Mouse (Mus musculus) embryonic facial prominence, embryonic 11.5 days (tissue): ENCODE measurements around the gene Fcrla. TPM values are rescaled to one million over a fixed set of nuclear protein-coding genes. Genes with fewer than 3 reads are reported as not detected.
A peak's percentile ranks its signal among the peaks of the same experiment; 100 is the strongest.
"Not testable (repeated sequence)": the region's sequence is repeated elsewhere in the genome, so short reads cannot be mapped to it uniquely, and the experiment has no call there.

Experiments
- ATAC-seq: fragments of 200-750 bp; cut with Nextera tagmentation; replicated peaks from 2 replicates; pipeline ENCODE4 v1.8.0; 2017; ENCODE audit warnings: low read depth; ENCODE audit not compliant: insufficient number of reproducible peaks, low FRiP score, low TSS enrichment
- DNase-seq: peaks from one replicate; pipeline ENCODE4 v3.0.0-alpha.2; 2015; ENCODE audit warnings: low spot score
- H3K27ac ChIP-seq: fragments of 300-500 bp; sonication (generic); replicated peaks from 2 replicates; pipeline ENCODE4 v1.5.1; 2014; ENCODE audit warnings: mild to moderate bottlenecking, low read depth, low read length, control low read depth
- H3K27me3 ChIP-seq: fragments of 300-500 bp; sonication (generic); 2 replicates; pipeline ENCODE4 v1.6.1; 2014; ENCODE audit warnings: mild to moderate bottlenecking, low read length, moderate library complexity, mixed read lengths; ENCODE audit not compliant: control insufficient read depth, insufficient read depth
- H3K36me3 ChIP-seq: fragments of 300-500 bp; sonication (generic); replicated peaks from 2 replicates; pipeline ENCODE4 v1.6.1; 2014; ENCODE audit warnings: low read depth, mild to moderate bottlenecking, low read length, moderate library complexity, mixed read lengths; ENCODE audit not compliant: control insufficient read depth, insufficient read depth
- H3K4me1 ChIP-seq: fragments of 300-500 bp; sonication (generic); 2 replicates; pipeline ENCODE4 v1.6.1; 2014; ENCODE audit warnings: low read length, mixed read lengths; ENCODE audit not compliant: control insufficient read depth, insufficient read depth
- H3K4me2 ChIP-seq: fragments of 300-500 bp; sonication (generic); 2 replicates; pipeline ENCODE4 v1.6.1; 2014; ENCODE audit warnings: low read depth, mild to moderate bottlenecking, control low read depth, low read length, moderate library complexity
- H3K4me3 ChIP-seq: fragments of 300-500 bp; sonication (generic); 2 replicates; pipeline ENCODE4 v1.5.1; 2014; ENCODE audit warnings: low read depth, low read length, control low read depth
- H3K9ac ChIP-seq: fragments of 300-500 bp; sonication (generic); replicated peaks from 2 replicates; pipeline ENCODE4 v1.6.1; 2014; ENCODE audit warnings: mild to moderate bottlenecking, control low read depth, low read length
- H3K9me3 ChIP-seq: fragments of 300-500 bp; sonication (generic); replicated peaks from 2 replicates; pipeline ENCODE4 v1.6.1; 2016; ENCODE audit warnings: mild to moderate bottlenecking, low read length, inconsistent platforms, mixed read lengths; ENCODE audit not compliant: control insufficient read depth
- WGBS: fragments of 180-500 bp; shearing (Covaris S2); extraction: QIAGEN DNeasy Blood & Tissue Kit; methylation state at CpG from one replicate; pipeline ENCODE4 v1.1.7; 2014; 5-methylcytosine and 5-hydroxymethylcytosine counted together
- polyA plus RNA-seq: library from polyadenylated mRNA; unstranded; fragments of >200 nt; fragmentation: Nextera tagmentation; extraction: Ambion mirVana; gene quantifications from 2 replicates; pipeline ENCODE4 v1.2.1, GENCODE M21; 2014

Fcrla gene
- polyA plus RNA-seq, 1 experiment from 2014 or later: not detected

DNA sequence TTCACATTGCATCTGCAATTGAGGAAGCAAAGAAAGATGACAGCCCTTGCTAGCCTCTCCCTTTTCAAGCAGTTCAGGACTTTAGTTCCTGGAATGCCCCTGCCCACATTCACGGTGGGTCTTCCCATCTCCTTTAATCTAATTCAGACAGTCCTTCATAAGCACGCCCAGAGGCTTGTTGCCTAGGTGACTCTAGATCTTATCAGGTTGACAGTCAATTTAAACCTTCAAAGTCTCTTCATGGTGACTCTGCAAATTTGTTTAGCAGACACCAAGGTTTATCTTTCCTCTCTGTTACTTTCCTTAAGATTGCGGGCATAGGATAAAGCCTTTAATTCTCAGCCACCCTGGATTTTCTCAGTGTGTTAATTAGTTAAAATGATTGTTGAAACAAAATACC is 23.4 kb upstream of the Fcrla start:
- no peak overlapping the region for H3K27ac ChIP-seq
- H3K4me3 ChIP-seq: no peak overlapping the region
- no peaks in the 10 kb centered on the region for H3K9me3 ChIP-seq
- no peak overlapping the region for H3K9ac ChIP-seq
- ATAC-seq: no peak
- H3K27me3 ChIP-seq: no peaks in the 10 kb centered on the region
- no peaks in the 10 kb centered on the region for H3K4me1 ChIP-seq
- no peak overlapping the region for H3K4me2 ChIP-seq
- no peaks in the 10 kb centered on the region for H3K36me3 ChIP-seq
- DNase-seq: peak; percentile 9
- 40% methylated on average over 3 of the region's 3 CpGs for WGBS

- not testable (repeated sequence) for H3K4me2 ChIP-seq, ATAC-seq, H3K27me3 ChIP-seq, H3K9ac ChIP-seq, H3K4me1 ChIP-seq, H3K27ac ChIP-seq, H3K9me3 ChIP-seq, H3K36me3 ChIP-seq, H3K4me3 ChIP-seq, DNase-seq
- WGBS: 96% methylated on average over 2 of the region's 9 CpGs
Measured at GRCm38 (mm10) chr1:170944908-170945307, 17.5 kb upstream of the Fcrla start.

DNA sequence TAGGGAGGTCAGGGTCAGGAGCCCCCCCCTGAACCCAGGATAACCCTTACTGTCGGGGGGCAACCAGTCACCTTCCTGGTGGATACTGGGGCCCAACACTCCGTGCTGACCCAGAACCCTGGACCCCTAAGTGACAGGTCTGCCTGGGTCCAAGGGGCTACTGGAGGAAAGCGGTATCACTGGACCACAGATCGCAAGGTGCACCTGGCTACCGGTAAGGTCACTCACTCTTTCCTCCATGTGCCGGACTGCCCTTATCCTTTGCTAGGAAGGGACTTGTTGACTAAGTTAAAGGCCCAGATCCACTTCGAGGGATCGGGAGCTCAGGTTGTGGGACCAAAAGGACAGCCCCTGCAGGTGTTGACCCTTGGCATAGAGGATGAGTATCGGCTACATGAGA is 16.8 kb upstream of the Fcrla start:
- not testable (repeated sequence) for H3K9ac ChIP-seq, H3K4me2 ChIP-seq, DNase-seq, H3K27me3 ChIP-seq, H3K27ac ChIP-seq, H3K4me3 ChIP-seq, H3K9me3 ChIP-seq, H3K4me1 ChIP-seq, ATAC-seq, H3K36me3 ChIP-seq
- 94% methylated on average over 8 of the region's 9 CpGs for WGBS

GRCm38 (mm10) chr1:170939255-170939654 is 11.9 kb upstream of the Fcrla start:
- H3K27me3 ChIP-seq: no peaks in the 10 kb centered on the region
- H3K36me3 ChIP-seq: no peaks in the 10 kb centered on the region
- ATAC-seq (no peak), DNase-seq (no peak)
- no peaks in the 10 kb centered on the region for H3K4me1 ChIP-seq
- no peak overlapping the region for H3K4me3 ChIP-seq
- H3K9ac ChIP-seq: no peak overlapping the region
- H3K9me3 ChIP-seq: no peaks in the 10 kb centered on the region
- H3K27ac ChIP-seq: no peak overlapping the region
- H3K4me2 ChIP-seq: no peak overlapping the region
- 90% methylated on average over 12 of the region's 12 CpGs for WGBS

DNA sequence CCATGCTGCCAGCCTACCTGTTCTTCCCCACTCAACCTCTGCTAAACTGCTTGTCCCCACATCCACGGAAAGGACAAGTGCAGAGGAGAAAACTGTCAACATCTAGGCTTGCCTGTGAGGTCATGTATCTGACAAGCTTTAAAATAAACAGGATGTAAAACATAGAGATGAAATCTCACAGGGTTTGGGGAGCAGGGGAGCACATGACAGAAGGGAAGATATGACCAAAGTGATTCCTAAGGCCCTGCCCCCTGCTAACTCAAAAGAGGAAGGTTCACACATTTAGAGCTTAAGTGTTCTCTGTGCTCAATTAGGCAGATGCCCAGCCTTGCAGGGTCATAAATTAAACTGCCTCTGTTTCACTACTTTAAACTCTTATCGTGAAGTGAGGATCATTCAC is 7.0 kb upstream of the Fcrla start:
- H3K36me3 ChIP-seq: no peaks in the 10 kb centered on the region
- H3K9me3 ChIP-seq: no peaks in the 10 kb centered on the region
- H3K4me3 ChIP-seq: no peak overlapping the region
- H3K9ac ChIP-seq: no peak overlapping the region
- DNase-seq (no peak), ATAC-seq (no peak)
- no peaks in the 10 kb centered on the region for H3K4me1 ChIP-seq
- WGBS: 84% methylated on average over 2 of the region's 2 CpGs
- H3K27ac ChIP-seq: no peak overlapping the region
- no peak overlapping the region for H3K4me2 ChIP-seq
- H3K27me3 ChIP-seq: no peaks in the 10 kb centered on the region

DNA sequence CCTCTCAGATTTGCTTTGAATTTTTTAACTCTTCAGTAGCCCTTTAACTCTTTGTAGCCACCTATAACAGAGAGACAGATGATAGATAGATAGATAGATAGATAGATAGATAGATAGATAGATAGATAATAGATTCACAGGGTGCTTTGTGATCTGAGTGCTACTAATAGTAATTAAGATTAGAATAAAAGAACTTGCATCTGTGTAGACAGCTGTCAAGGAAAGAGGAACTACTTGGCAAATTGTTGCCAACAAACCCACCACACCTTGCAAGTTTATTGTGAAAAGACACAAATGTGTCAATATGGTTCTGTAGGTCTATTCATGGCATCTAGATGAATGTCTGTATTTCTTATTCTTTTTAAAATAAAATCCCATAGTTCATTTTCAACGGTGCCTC is 6.6 kb upstream of the Fcrla start:
- H3K27me3 ChIP-seq: no peaks in the 10 kb centered on the region
- 86% methylated on average over 1 of the region's 1 CpGs for WGBS
- no peak overlapping the region for H3K27ac ChIP-seq
- H3K36me3 ChIP-seq: no peaks in the 10 kb centered on the region
- ATAC-seq (no peak), DNase-seq (no peak)
- H3K9me3 ChIP-seq: no peaks in the 10 kb centered on the region
- no peak overlapping the region for H3K4me2 ChIP-seq
- H3K9ac ChIP-seq: no peak overlapping the region
- H3K4me1 ChIP-seq: no peaks in the 10 kb centered on the region
- no peak overlapping the region for H3K4me3 ChIP-seq

- ATAC-seq: no peak
- Histone ChIP-seq H3K4me3 (no peak overlapping the region), H3K27ac (no peak overlapping the region)
Measured at GRCm38 (mm10) chr1:170933386-170933920, 6.1 kb upstream of the Fcrla start.

DNA sequence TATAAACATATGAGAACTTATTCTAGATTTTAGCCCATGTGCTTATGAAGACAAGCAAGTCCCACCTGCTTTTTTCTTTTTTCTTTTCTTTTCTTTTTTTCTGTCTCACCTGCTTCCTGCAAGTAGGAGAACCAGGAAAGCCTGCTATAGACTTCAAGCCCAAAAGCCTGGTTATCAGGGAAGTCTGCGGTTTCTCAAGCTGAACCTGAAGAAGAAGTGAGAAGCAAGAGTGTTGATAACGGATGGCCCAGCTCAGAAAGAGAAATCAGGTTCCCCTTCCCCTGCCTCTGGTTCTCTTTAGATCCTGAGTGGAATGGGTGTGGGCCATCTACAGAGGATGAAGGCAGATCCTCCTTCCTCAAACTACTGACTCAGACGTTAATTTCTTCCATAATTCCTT is 4.7 kb upstream of the Fcrla start:
- Histone ChIP-seq H3K4me1 (no peaks in the 10 kb centered on the region), H3K27ac (no peak overlapping the region), H3K4me3 (no peak overlapping the region), H3K4me2 (no peak overlapping the region), H3K27me3 (no peaks in the 10 kb centered on the region), H3K36me3 (no peaks in the 10 kb centered on the region), H3K9me3 (no peaks in the 10 kb centered on the region), H3K9ac (no peak overlapping the region)
- DNase-seq (no peak), ATAC-seq (no peak)
- WGBS: 74% methylated on average over 3 of the region's 3 CpGs

More at GRCm38 (mm10) chr1:170933386-170933920, 6.1 kb upstream of the Fcrla start:
- no peak for DNase-seq
- H3K27me3 ChIP-seq: no peaks in the 10 kb centered on the region
- no peaks in the 10 kb centered on the region for H3K9me3 ChIP-seq
- no peak overlapping the region for H3K9ac ChIP-seq
- no peaks in the 10 kb centered on the region for H3K4me1 ChIP-seq
- no peak overlapping the region for H3K4me2 ChIP-seq
- WGBS: 67% methylated on average over 6 of the region's 6 CpGs
- no peaks in the 10 kb centered on the region for H3K36me3 ChIP-seq
